Mouse (Mus musculus) right cerebral cortex, postnatal 36 days (tissue): ENCODE results near the gene Cep19.

Experiments
- DNase-seq, 2 experiments: peaks; one replicate each; pipeline ENCODE4 v3.0.0; 2022; ENCODE audit warnings: low spot score in 2 of 2, mixed read lengths in 1 of 2

Gene Cep19

DNA sequence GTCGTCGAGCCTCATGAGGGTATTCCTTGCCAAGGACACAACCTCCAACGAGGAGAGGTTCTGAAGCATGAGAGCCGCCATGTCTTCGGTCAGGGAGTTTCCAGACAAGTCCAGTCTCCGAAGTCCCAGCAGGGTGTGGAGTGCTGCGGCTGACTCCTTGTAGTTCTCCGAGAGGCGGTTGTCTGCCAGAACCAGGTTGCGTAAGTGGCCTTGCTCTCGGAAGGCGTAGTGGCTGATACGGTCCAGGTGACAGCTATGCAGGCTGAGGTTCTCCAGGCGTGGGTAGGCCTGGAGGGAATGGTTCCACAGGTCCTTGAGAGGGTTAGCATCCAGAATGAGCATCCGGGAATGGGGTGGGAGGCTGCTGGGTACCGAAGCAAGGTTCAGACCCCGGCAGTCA lies 45.0 kb downstream of the Cep19 start:
- no peak for DNase-seq

DNA sequence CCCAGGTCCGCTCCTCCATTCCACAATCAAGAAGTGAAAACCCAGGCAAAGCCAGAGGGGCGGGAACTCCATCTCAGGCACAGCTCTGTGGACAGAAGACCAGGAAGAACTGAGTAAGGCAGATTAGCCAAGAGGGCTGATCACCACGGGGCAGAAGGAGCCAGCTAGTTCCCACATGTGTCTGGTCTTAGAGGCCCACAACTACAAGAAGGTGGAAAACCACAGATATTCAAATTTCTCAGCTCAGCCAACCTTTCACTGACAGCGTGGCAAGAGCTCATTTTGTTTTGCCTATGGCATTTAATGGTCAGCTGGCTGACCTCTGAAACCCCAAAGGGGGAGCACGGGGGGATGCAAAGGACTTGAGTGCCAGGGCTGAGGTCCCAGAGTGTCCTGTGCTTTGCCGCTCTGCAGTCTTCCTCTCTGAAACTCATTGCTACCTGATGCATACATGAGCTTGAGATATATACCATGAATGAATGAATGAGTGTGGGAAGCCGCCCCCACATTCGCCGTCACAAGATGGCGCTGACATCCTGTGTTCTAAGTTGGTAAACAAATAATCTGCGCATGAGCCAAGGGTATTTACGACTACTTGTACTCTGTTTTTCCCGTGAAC lies 48.1 kb downstream of the Cep19 start:
- no peak for DNase-seq

DNA sequence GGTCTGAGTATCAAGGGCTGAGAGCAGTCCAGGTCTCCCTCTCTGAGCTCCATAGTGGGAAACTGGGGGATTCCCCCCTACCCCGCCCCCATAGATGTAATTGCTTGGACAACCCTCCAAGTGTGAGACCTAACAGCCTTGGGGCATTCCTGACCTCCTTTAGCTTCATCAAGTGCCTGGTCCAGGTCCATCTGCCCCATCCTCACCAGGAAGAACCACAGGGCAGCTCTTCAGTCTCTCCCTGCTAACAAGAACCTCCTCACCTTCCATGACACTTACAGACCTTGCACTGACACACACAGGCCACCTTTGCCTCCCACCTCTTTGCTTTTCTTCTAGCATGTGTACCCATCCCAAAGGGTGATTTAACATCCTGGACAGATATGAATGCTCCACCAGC lies 54.4 kb downstream of the Cep19 start:
- no peak for DNase-seq

DNA sequence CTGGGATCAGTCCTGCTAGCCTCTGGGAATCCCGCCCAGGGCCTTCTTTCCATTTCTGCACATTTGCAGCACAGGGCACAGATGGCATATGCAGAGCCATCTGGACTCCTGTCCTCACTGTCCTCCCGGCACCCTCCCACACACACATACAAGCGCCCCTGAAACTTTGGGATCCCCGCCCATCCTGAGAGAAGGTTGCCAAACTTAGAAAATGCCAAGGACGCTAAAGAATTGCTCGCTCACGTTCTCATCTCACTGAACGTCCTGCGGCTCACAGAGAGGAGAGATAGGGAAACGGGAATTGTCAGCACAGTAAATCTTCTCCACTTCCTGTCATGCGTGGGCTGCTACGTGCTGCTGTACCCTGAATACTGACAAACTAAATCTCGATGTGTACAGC lies 54.8 kb downstream of the Cep19 start:
- peak; percentile 77 to 82 for DNase-seq

DNA sequence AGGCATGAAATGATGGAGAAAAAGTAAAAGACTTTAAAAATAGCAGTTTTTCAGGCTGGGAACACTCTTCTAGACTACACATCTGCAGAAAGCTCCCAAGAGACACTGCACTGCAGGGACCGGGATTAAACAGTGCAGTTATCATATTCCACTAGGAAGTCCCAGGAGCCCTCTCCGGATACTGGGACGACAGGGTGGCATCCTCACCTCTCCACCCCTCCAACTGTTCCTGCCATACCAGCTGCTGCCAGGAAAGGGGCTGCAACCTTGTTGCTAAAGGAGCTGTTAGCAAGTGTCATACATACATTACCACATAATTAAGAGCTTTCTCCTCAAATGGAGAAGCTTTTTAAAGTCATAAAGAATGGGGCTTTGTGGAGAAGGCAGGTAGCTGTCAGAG lies 57.1 kb downstream of the Cep19 start:
- DNase-seq = no peak

DNA sequence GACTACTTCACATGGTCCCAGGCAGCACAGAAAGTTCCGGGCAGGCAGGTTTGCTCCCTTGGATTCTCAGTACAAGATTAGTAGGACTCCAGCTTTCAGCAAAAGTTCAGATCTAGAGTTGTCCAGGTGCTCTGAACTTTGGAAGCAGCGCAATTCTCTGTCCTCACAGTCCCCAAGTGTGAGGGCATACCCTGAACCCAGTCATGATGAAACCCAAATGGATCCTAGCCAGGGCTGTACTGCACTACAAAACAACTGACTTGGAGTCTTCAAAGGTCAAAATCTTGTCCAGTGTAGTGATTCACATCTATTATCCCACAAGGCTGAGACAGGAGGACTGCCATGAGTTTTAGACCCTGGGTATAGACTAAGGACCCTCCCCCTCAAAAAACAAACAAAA lies 57.8 kb downstream of the Cep19 start:
- no peak for DNase-seq
